ENCODE assay signal across 9 mouse cellular contexts in the genomic region with DNA sequence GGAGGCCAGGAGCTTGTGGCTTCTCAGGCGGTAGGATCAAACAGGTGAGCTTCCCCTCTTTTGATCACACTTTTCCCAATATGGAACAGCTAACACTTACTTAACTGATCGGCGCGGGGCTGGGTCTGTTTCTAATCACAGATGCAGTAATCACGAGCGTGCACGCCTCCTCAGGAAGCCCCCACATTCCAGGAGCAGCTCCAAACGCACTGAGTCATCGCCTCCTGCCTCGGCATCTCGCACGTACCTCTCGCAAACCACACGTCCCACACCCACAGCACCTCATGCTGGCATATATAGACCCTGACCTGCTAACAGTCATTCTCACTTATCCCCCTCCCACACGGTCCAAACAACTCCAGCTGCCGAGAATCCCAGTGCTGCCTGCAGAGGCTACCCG. TPM values are rescaled to one million over a fixed set of nuclear protein-coding genes. Genes with fewer than 3 reads are reported as not detected.
DNase-seq lines count a peak whose midpoint lies in the region; ATAC-seq and TF ChIP-seq lines count a peak whose summit lies in the region.
"Had no signal": no experiment of that assay in that cellular context is flagged by ENCODE, and none has a peak within 500 bp of the region (broad histone marks: within the 10 kb centered on the region; RNA-seq: fewer than 3 reads in every experiment).

No protein-coding gene starts in this region.

- peak overlapping the region; percentile 49 for H3K27ac ChIP-seq in heart, embryonic 13.5 days (replicated peaks)
- no peak overlapping the region for H3K27ac ChIP-seq in heart, adult 2 months
- no peak overlapping the region for H3K27ac ChIP-seq in liver, embryonic 11.5 days (ENCODE audit: low read depth, low read length)

- intact Hi-C loops in heart, adult 2 months (cut with DNase I) = loop anchor here (5.0 kb wide), 2 partner anchors 65 to 145 kb away; no protein-coding TSS in a partner anchor

- H3K9ac ChIP-seq in heart, embryonic 13.5 days = peak overlapping the region; percentile 41
- no peak overlapping the region for H3K9ac ChIP-seq in heart, adult 2 months (ENCODE audit: low read depth, low read length)
- no peak overlapping the region for H3K9ac ChIP-seq in liver, embryonic 11.5 days (ENCODE audit: low read depth, low read length)

- 8% methylated on average over 17 of the region's 17 CpGs for WGBS in heart, embryonic 13.5 days
- 14% methylated on average over 17 of the region's 17 CpGs for WGBS in heart, adult 2 months
- WGBS in liver, embryonic 11.5 days = 34% methylated on average over 17 of the region's 17 CpGs

- peak overlapping the region; percentile 51 for H3K4me2 ChIP-seq in heart, embryonic 13.5 days
- no peak overlapping the region for H3K4me2 ChIP-seq in liver, embryonic 11.5 days

- H3K4me1 ChIP-seq in heart, embryonic 13.5 days = peaks cover 16% of the 10 kb centered on the region
- no peaks in the 10 kb centered on the region for H3K4me1 ChIP-seq in heart, adult 2 months (ENCODE audit: control insufficient read depth, insufficient read depth, low read length)
- no peaks in the 10 kb centered on the region for H3K4me1 ChIP-seq in liver, embryonic 11.5 days (replicated peaks; ENCODE audit: control insufficient read depth, insufficient read depth, low read length)

- no peak for TF ChIP-seq EP300 in heart, adult 2 months (IDR thresholded peaks at IDR 0.05; ENCODE audit: insufficient read depth, low read depth, low read length)

- no peak for DNase-seq in heart, adult 2 months
- DNase-seq in fibroblast of lung, adult 2 months (ENCODE audit: low read depth) = peak; percentile 89
- peak; percentile 54 to 62 for DNase-seq in layer of hippocampus, postnatal 25 days (ENCODE audit: extremely low spot score in 1 of 2, low spot score in 1 of 2)
- peak; percentile 80 for DNase-seq in right cerebral cortex, postnatal 14 days
- no peak for DNase-seq in lung, adult 18-20 months
- DNase-seq in liver, embryonic 11.5 days (ENCODE audit: low spot score) = no peak
- DNase-seq: gastrocnemius, postnatal 14 days had no signal

- peak; percentile 18; the same call in 1 of the 2 replicates for ATAC-seq in heart, embryonic 13.5 days (ENCODE audit: extremely low read depth, insufficient number of reproducible peaks, low FRiP score, low TSS enrichment)
- no peak for ATAC-seq in megakaryocyte, adult 5-6 weeks (ENCODE audit: poor library complexity, severe bottlenecking)
- ATAC-seq in liver, embryonic 11.5 days (replicated peaks; ENCODE audit: low FRiP score) = no peak

- H3K79me2 ChIP-seq in heart, adult 2 months (replicated peaks; ENCODE audit: control insufficient read depth, insufficient read depth, low read length) = no peaks in the 10 kb centered on the region

- no peaks in the 10 kb centered on the region for H3K9me3 ChIP-seq in heart, embryonic 13.5 days
- H3K9me3 ChIP-seq in liver, embryonic 11.5 days (ENCODE audit: control insufficient read depth, low read length) = no peaks in the 10 kb centered on the region

- no peak for TF ChIP-seq POLR2A in heart, adult 2 months (IDR thresholded peaks at IDR 0.05; ENCODE audit: insufficient read depth, low read depth, low read length)

- H3K36me3 ChIP-seq in heart, embryonic 13.5 days = no peaks in the 10 kb centered on the region
- H3K36me3 ChIP-seq in heart, adult 2 months (ENCODE audit: control insufficient read depth, insufficient read depth, low read length) = no peaks in the 10 kb centered on the region
- H3K36me3 ChIP-seq in liver, embryonic 11.5 days (ENCODE audit: control insufficient read depth, insufficient read depth, low read length) = no peaks in the 10 kb centered on the region

- peaks cover 3% of the 10 kb centered on the region for H3K27me3 ChIP-seq in heart, embryonic 13.5 days (replicated peaks)
- H3K27me3 ChIP-seq in heart, adult 2 months (ENCODE audit: control insufficient read depth, insufficient read depth, low read length) = no peaks in the 10 kb centered on the region
- H3K27me3 ChIP-seq in liver, embryonic 11.5 days (replicated peaks; ENCODE audit: control insufficient read depth, insufficient read depth, low read length) = peaks cover 12% of the 10 kb centered on the region; the same call in 1 of the 2 replicates

- H3K4me3 ChIP-seq in heart, embryonic 13.5 days = no peak overlapping the region
- H3K4me3 ChIP-seq in heart, adult 2 months = no peak overlapping the region
- H3K4me3 ChIP-seq in liver, embryonic 11.5 days (ENCODE audit: low read depth, low read length) = no peak overlapping the region

- no peak for TF ChIP-seq CTCF in heart, adult 2 months (IDR thresholded peaks at IDR 0.05)

RNA-seq across cellular contexts. Expression of gene Apeh, which starts 43.1 kb away (rescaled TPM):
- polyA plus RNA-seq in heart, embryonic 13.5 days (2015; fragmentation: Nextera tagmentation; extraction: Ambion mirVana) = 51.3 and 62.5 TPM in 2 replicates
- 10 to 100 TPM; 37.6 to 39.3 TPM for total RNA-seq in heart, adult 2 months (2021)
- polyA plus RNA-seq in heart, adult 2 months (2012; rRNA removed) = 58.0 and 92.7 TPM in 2 replicates
- total RNA-seq in layer of hippocampus, postnatal 25 days (2021) = 10 to 100 TPM; 32.0 to 32.7 TPM
- 37.9 and 41.0 TPM in 2 replicates for total RNA-seq in megakaryocyte, adult 5-6 weeks (2015)
- total RNA-seq in megakaryocyte, adult 5-6 weeks (2017) = 56.9 and 61.8 TPM in 2 replicates
- 159 and 167 TPM in 2 replicates for polyA plus RNA-seq in liver, embryonic 11.5 days (2014; fragmentation: Nextera tagmentation; extraction: Ambion mirVana)

RNA-seq across cellular contexts. Expression of gene Bsn, which starts 52.7 kb away (rescaled TPM):
- polyA plus RNA-seq in heart, embryonic 13.5 days (2015; fragmentation: Nextera tagmentation; extraction: Ambion mirVana) = 0.32 and 0.36 TPM in 2 replicates
- total RNA-seq in heart, adult 2 months (2021) = under 1 TPM; 0.03 to 0.05 TPM
- 0.06 and 0.10 TPM in 2 replicates for polyA plus RNA-seq in heart, adult 2 months (2012; rRNA removed)
- total RNA-seq in layer of hippocampus, postnatal 25 days (2021) = 100 to 1,000 TPM; 190 to 242 TPM
- 0.91 and 1.5 TPM in 2 replicates for total RNA-seq in megakaryocyte, adult 5-6 weeks (2015)
- total RNA-seq in megakaryocyte, adult 5-6 weeks (2017) = 0.37 and 0.62 TPM in 2 replicates
- polyA plus RNA-seq in liver, embryonic 11.5 days (2014; fragmentation: Nextera tagmentation; extraction: Ambion mirVana) = 5.2 and 5.7 TPM in 2 replicates

RNA-seq across cellular contexts. Expression of gene Rnf123, which starts 54.4 kb away (rescaled TPM):
- 29.4 and 30.9 TPM in 2 replicates for polyA plus RNA-seq in heart, embryonic 13.5 days (2015; fragmentation: Nextera tagmentation; extraction: Ambion mirVana)
- 10 to 100 TPM; 79.3 to 86.7 TPM for total RNA-seq in heart, adult 2 months (2021)
- 114 and 126 TPM in 2 replicates for polyA plus RNA-seq in heart, adult 2 months (2012; rRNA removed)
- total RNA-seq in layer of hippocampus, postnatal 25 days (2021) = 10 to 100 TPM; 95.1 to 97.3 TPM
- 27.8 and 30.7 TPM in 2 replicates for total RNA-seq in megakaryocyte, adult 5-6 weeks (2015)
- 20.9 and 21.1 TPM in 2 replicates for total RNA-seq in megakaryocyte, adult 5-6 weeks (2017)
- polyA plus RNA-seq in liver, embryonic 11.5 days (2014; fragmentation: Nextera tagmentation; extraction: Ambion mirVana) = 59.1 and 59.2 TPM in 2 replicates

RNA-seq across cellular contexts. Expression of gene Mst1, which starts 57.3 kb away (rescaled TPM):
- polyA plus RNA-seq in heart, embryonic 13.5 days (2015; fragmentation: Nextera tagmentation; extraction: Ambion mirVana) = 0.20 and 0.59 TPM in 2 replicates
- not detected for total RNA-seq in heart, adult 2 months (2021)
- 0.59 TPM in 1 of 2 replicates, not detected in the other for polyA plus RNA-seq in heart, adult 2 months (2012; rRNA removed)
- not detected for total RNA-seq in layer of hippocampus, postnatal 25 days (2021)
- total RNA-seq in megakaryocyte, adult 5-6 weeks (2015) = 0.69 TPM in 1 of 2 replicates, not detected in the other
- total RNA-seq in megakaryocyte, adult 5-6 weeks (2017) = not detected in 2 replicates
- polyA plus RNA-seq in liver, embryonic 11.5 days (2014; fragmentation: Nextera tagmentation; extraction: Ambion mirVana) = 9.7 and 12.5 TPM in 2 replicates
- total RNA-seq: gastrocnemius, postnatal 14 days had no signal

Comparison
In these comparisons a context has a peak if more than half of its experiments do, and no peak if none do; other contexts are left out.
1. DNase-seq: peak in fibroblast of lung, adult 2 months (single experiment), layer of hippocampus, postnatal 25 days (2 of 2) and right cerebral cortex, postnatal 14 days (single experiment); none in heart, adult 2 months (0 of 2), lung, adult 18-20 months (0 of 2) and liver, embryonic 11.5 days (single experiment).
2. RNA of gene Bsn, which starts 52.7 kb away (total RNA-seq): 190 to 242 TPM in layer of hippocampus, postnatal 25 days; 0.37 to 1.5 TPM in megakaryocyte, adult 5-6 weeks and 0.03 to 0.05 TPM in heart, adult 2 months; every median in the first group is over 10 times any median in the second.